Mouse (Mus musculus) embryonic stem cell, embryonic (primary cell): ENCODE measurements around the gene Zbtb40.

Experiments
- CTCF ChIA-PET, 4 experiments: fragments of 300-600 bp in 2 of 4; fragments of 350-600 bp in 2 of 4; sonication (Branson Sonifier 250); formaldehyde crosslinking; loops; one replicate each; lab custom pipeline; 2022; ENCODE audit warnings: inconsistent platforms in 2 of 4; lab: Charles Lee
- POLR2A ChIA-PET, 4 experiments: fragments of 300-600 bp in 2 of 4; fragments of 350-600 bp in 2 of 4; sonication (Branson Sonifier 250); formaldehyde crosslinking; loops; one replicate each; lab custom pipeline; 2022; ENCODE audit warnings: antibody characterized with exemption in 4 of 4, inconsistent platforms in 1 of 4; lab: Charles Lee

Zbtb40 gene

GRCm38 (mm10) chr4:136937935-136938334 lies 110.7 kb downstream of the Zbtb40 start:
- CTCF ChIA-PET = interaction anchor here in 2 of 4 experiments (0.6 to 1.5 kb wide), 2 partner anchors 9 to 10 kb away, joined by 3 to 5 read pairs; no protein-coding TSS in a partner anchor

DNA sequence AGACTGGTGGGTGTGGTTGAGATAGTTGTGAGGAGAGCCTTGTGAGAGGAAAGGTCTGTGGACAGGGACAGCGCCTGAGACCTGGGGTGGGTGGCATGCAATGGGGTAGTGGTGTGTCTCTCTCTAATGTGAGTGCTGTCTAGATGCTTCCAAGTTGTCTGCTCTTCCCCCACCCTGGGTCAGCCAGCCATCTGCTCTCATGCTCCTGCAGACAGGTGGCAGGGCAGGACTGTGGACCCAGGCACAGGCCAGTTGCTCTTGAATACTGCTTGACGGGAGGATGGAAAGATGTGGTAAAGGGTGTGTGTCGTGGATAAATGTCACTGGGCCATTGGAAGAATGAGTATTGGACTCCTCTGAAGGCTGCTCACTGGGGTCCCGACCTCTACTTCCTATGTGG lies 111.3 kb downstream of the Zbtb40 start:
- POLR2A ChIA-PET = interaction anchor here in 1 of 4 experiments (0.9 kb wide), 1 partner anchor 16 kb away, joined by 3 read pairs; no protein-coding TSS in a partner anchor
- CTCF ChIA-PET = interaction anchor here in 2 of 4 experiments (0.5 to 1.5 kb wide), 4 partner anchors 8 to 371 kb away, joined by 3 to 5 read pairs (median 4); no protein-coding TSS in a partner anchor

More at GRCm38 (mm10) chr4:136937935-136938334, 110.7 kb downstream of the Zbtb40 start:
- POLR2A ChIA-PET = no interaction called here

- CTCF ChIA-PET = interaction anchor here in 2 of 4 experiments (0.6 to 1.3 kb wide), 2 partner anchors 30 to 507 kb away, joined by 3 read pairs; no protein-coding TSS in a partner anchor
- POLR2A ChIA-PET = interaction anchor here in 1 of 4 experiments (2.1 kb wide), 1 partner anchor 10 kb away, joined by 4 read pairs; no protein-coding TSS in a partner anchor
Observed at GRCm38 (mm10) chr4:136934746-136935613, 113.6 kb downstream of the Zbtb40 start.

DNA sequence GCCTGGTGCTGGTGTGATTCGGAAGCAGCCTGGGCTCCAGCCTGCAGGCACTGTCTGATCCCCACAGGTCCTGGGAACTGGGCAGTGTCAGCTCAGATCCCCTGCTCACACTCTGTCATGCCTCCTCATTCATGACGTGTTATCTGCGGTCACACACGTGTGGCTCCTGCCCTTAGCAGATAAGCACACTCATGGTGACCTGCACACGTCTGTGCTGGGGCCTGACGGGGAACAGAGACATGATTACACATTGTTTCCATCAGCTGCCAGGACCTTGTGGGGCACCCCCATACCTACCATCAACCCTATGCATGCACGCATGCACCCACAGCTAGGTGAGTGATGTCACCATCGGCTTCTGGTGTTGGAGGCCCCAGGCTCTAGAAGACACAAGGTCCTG lies 118.1 kb downstream of the Zbtb40 start:
- POLR2A ChIA-PET = interaction anchor here in 1 of 4 experiments (1.0 kb wide), 1 partner anchor 31 kb away, joined by 3 read pairs; no protein-coding TSS in a partner anchor
- CTCF ChIA-PET = interaction anchor here in 3 of 4 experiments (0.6 to 3.4 kb wide), 5 partner anchors 14 to 838 kb away, joined by 3 to 37 read pairs (median 4); no protein-coding TSS in a partner anchor
